Mouse (Mus musculus): ENCODE results near the gene Mageh1.
A peak's percentile ranks its signal among the peaks of the same experiment; 100 is the strongest.
"Not testable (repeated sequence)": the region's sequence is repeated elsewhere in the genome, so short reads cannot be mapped to it uniquely, and the experiment has no call there.

Mageh1 gene

GRCm38 (mm10) chrX:153037087-153037971 is at the start of gene Mageh1:
Mageh1 (minus strand) TSS chrX:153037575.
- DNase-seq = peak; percentile 3

DNA sequence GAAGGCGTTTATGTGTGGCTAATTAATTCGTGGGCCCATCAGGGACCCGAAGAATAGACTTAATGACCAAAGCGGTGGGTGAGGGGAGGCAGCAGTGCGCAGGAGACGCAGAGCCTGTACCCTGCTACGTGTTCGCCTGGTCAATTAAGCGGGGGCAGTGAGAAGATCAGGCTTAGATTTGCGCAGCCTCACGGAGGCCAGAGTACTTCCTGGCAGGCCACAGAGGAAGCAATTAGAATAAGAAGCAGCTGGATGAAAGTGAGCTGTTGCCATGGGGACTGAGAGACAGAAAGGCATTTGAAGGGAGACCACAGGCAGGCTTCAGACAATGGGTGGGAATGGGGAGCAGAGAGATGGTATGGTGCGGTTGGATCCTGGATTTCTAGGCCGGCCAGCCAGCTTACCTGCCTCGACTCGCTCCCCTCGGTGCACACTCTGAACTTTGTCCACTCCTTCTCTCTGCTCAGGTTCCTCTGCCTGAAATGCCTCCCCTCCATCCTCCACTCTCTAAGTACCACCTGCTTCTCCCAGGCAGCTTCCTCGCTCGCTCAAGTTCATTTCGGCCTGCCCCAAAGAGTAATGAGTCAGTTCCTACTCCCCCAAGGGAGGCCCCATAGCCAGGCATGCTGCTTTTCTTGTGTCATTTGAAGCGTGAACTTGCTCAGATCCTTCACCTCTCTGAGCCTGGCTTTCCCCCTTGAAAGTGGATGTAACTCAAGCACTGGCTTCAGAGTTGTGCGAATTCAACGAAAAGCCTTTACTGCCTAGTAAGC is 783 bp upstream of the Mageh1 start:
- DNase-seq = not testable (repeated sequence)

DNA sequence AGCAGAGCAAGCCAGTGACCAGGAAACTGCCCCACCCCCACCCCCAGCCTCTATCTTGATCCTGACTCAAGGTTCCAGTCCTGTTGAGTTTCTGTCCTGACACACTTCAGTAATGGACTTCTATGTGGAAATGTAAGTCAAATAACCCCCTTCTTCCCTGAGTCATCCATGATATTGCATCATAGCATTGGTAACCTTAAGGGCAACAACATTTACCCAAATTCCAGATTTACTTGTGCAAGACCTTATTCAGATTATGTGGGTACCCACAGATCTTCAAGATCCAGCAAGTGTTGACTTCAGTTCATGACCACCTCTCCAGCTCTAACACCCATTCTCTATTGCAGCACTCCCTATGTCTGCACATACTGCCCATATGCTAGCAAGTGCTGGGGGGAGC is 5.8 kb downstream of the Mageh1 start:
- DNase-seq = not testable (repeated sequence)

- DNase-seq = not testable (repeated sequence)
These were observed 11.7 kb downstream of the Mageh1 start for GRCm38 (mm10) chrX:153025709-153026108.

GRCm38 (mm10) chrX:153025255-153025654 is 12.1 kb downstream of the Mageh1 start:
- DNase-seq = not testable (repeated sequence)

- DNase-seq = no peak
These were observed 29.7 kb downstream of the Mageh1 start for GRCm38 (mm10) chrX:153007685-153008047.

DNA sequence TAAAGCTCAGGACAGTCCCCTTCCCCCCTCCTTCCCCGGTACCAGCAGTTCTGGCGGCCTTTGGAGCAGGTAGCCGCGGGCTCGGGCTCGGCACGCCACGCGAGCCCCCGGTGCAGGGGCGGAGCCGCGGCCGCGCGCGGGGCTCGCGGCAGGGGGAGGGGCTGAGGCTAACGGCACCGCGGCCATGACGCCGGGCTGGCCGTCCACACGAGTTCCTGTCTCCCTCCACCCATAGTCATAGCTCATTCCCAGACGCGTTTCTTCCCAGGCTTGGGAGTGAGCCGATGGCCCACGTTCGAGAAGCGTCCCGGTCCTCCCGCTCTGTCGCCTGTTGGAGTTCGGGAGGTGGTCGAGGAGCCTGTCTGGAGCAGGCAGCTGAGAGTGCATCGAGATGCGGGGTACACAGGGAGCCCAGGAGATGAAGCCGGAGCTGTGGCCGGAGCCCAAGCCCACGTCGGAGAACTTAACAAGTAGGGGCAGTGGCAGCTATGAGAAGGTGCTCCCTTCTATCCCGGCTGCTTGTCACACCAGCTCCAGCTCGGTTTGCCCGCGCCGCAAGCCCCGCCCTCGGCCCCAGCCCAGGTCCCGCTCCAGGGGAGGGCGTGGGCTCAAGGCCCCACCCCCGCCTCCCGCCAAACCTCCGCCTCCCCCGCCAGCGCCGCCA is 30.2 kb downstream of the Mageh1 start:
- peak; percentile 33 for DNase-seq

DNA sequence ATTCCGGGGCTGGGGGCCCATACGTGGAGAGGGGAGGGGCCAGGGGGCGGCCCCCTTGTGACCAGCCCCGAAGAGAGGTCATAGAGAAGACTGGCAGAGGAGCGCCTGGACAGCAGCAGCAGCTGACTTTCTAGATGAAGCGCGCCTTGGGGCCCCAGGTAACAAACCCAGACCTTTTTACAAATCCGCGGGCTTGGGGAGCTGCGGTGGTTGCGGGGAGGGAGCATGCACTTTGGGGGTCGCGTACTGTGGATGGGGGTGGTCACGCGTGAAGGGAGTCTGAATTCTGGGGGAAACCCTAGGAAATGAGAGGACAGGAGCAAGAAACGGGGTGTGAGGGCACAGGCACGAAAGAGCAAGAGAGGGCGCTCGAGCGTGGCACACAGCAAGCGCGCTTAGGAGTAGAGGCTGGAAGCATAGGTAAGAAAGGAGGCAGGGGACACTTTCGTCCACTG is 31.0 kb downstream of the Mageh1 start, which contains the start of gene Usp51:
Gene Usp51, plus strand, starts transcription at position 83 of the 455 bp plus-strand sequence.
- DNase-seq = peak; percentile 8

DNA sequence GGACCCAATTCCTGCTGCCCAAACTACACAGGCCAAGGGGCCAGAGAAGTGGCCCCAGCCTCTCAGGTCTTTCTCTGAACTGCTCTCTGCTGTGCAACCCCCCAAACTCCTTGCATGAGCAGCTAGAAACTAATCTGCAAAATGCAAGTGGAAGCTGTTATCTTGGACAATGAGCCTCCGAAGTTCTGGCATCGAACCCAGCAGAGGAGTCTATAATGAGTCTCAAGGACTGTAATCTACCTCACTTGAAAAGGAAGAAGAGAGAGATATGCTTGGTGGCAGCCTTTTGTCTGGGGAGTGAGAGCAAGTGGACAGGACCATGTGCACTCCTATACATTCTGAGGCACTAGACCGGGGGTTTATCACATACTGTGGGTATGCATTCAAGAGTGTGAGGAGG is 41.3 kb downstream of the Mageh1 start:
- DNase-seq = not testable (repeated sequence)

DNA sequence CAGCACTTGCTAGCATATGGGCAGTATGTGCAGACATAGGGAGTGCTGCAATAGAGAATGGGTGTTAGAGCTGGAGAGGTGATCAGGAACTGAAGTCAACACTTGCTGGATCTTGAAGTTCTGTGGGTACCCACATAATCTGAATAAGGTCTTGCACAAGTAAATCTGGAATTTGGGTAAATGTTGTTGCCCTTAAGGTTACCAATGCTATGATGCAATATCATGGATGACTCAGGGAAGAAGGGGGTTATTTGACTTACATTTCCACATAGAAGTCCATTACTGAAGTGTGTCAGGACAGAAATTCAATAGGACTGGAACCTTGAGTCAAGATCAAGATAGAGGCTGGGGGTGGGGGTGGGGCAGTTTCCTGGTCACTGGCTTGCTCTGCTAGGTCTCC is 47.5 kb downstream of the Mageh1 start:
- not testable (repeated sequence) for DNase-seq
